Mouse (Mus musculus): ENCODE results near the gene Myo9b. TPM values are rescaled to one million over a fixed set of nuclear protein-coding genes. Genes with fewer than 3 reads are reported as not detected.

The Myo9b gene
- polyA plus RNA-seq, 1 experiment from 2014 or later: 16.8 TPM

DNA sequence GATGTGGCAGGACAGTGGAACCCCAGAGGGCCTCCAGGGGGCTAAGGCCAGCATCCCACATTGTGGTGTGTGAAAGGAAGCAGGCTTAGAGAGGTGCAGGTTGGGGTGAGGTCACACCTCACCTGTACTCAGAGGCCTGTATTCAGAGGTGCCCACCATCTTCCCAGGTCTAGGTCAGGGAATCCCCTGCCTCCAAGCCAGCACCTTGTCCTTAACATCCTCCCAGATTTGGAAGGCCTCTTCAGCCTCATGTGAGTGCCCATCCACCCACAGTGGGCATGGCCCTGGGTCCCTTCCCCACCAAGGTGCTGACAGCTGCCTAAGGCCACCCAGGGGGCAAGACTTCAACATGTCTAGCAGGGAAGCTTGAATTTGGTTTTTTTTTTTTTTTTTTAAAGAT, 128.9 kb downstream of the Myo9b start:
- no peak for ATAC-seq (ENCODE audit: low FRiP score, low TSS enrichment)

DNA sequence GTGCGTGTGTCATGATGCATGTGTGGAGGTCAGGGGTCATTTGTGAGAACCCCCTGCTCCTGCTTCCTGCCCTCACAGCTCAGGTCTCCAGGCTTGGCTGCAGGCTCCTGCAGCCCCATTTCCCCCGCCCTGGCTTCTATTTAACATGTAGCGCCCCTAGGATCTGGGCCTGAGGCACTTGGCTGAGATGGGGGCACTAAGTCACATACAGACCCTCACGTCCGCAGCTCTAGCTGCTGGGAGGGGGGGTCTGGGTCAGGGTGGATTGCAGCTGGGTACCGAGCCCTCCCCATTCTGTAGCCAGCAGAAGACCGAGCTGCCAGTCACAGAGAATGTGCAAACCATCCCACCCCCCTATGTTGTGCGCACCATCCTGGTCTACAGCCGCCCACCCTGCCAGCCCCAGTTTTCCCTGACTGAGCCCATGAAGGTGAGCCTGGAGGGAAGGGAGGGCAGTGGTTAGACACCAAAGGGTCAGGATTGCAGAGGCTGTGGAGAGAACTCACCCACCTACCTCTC, 130.0 kb downstream of the Myo9b start:
- no peaks in the 10 kb centered on the region for H3K27me3 ChIP-seq (ENCODE audit: control insufficient read depth, insufficient read depth, low read length)
- H3K4me2 ChIP-seq (ENCODE audit: low read length): no peak overlapping the region
- H3K36me3 ChIP-seq (ENCODE audit: control insufficient read depth, insufficient read depth, low read length): peaks cover 20% of the 10 kb centered on the region
- no peak overlapping the region for H3K27ac ChIP-seq (replicated peaks; ENCODE audit: low read depth, low read length)
- DNase-seq (no peak), ATAC-seq (ENCODE audit: low FRiP score, low TSS enrichment) (no peak)
- no peaks in the 10 kb centered on the region for H3K9me3 ChIP-seq (ENCODE audit: control insufficient read depth, low read length)
- no peak overlapping the region for H3K4me3 ChIP-seq (replicated peaks; ENCODE audit: low read depth, low read length)
- WGBS: 88% methylated on average over 9 of the region's 9 CpGs
- H3K9ac ChIP-seq (replicated peaks; ENCODE audit: low read length): no peak overlapping the region
- H3K4me1 ChIP-seq (ENCODE audit: control insufficient read depth, insufficient read depth, low read length): peaks cover 15% of the 10 kb centered on the region

More for the DNA sequence above, 128.9 kb downstream of the Myo9b start:
- Histone ChIP-seq H3K27ac (replicated peaks; ENCODE audit: low read depth, low read length) (no peak overlapping the region), H3K9me3 (ENCODE audit: control insufficient read depth, low read length) (no peaks in the 10 kb centered on the region), H3K36me3 (ENCODE audit: control insufficient read depth, insufficient read depth, low read length) (peaks cover 20% of the 10 kb centered on the region), H3K4me1 (ENCODE audit: control insufficient read depth, insufficient read depth, low read length) (peaks cover 14% of the 10 kb centered on the region), H3K27me3 (ENCODE audit: control insufficient read depth, insufficient read depth, low read length) (no peaks in the 10 kb centered on the region), H3K4me2 (ENCODE audit: low read length) (no peak overlapping the region), H3K9ac (replicated peaks; ENCODE audit: low read length) (no peak overlapping the region), H3K4me3 (replicated peaks; ENCODE audit: low read depth, low read length) (no peak overlapping the region)
- no peak for DNase-seq

DNA sequence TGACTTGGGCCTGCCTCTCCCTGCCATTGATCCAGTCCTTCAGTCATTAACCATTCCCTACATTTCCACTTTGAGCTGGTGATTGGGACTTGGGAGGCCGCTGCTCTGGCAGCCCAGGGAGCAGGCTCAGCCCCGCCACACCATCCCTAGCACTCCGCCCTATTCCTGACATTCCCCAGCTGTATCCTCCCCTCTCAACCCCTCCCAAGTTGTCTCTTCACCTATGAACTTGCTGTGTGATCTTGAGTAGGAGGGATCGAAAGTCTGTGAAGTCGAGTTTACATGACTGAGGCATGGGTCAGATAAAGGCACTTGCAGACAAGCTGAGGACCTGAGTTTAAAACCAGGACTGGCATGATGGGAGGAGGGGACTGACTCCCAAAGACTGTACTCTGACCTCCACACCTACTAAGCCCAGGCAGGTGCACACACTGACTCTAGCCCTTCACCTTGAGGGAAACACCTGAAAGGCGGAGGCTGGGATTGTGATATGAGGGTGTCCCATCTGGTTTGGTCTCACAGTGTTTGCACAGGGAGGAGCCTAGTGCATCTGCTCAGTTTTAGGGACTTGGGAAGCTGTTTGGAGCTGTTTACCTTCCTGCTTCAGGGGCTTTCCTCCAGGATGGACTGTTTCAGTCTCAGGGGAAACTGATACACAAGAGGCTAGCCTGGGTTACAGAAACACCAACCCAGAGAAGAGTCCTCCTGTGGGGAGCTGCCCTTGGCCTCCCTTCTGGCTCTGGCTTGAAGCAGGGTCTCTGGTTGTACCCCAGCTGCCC, 130.8 kb downstream of the Myo9b start:
- Histone ChIP-seq H3K4me2 (ENCODE audit: low read length) (no peak overlapping the region), H3K4me1 (ENCODE audit: control insufficient read depth, insufficient read depth, low read length) (peaks cover 11% of the 10 kb centered on the region), H3K9me3 (ENCODE audit: control insufficient read depth, low read length) (no peaks in the 10 kb centered on the region), H3K9ac (replicated peaks; ENCODE audit: low read length) (no peak overlapping the region), H3K27ac (replicated peaks; ENCODE audit: low read depth, low read length) (no peak overlapping the region), H3K4me3 (replicated peaks; ENCODE audit: low read depth, low read length) (no peak overlapping the region), H3K36me3 (ENCODE audit: control insufficient read depth, insufficient read depth, low read length) (peaks cover 18% of the 10 kb centered on the region), H3K27me3 (ENCODE audit: control insufficient read depth, insufficient read depth, low read length) (no peaks in the 10 kb centered on the region)
- 90% methylated on average over 6 of the region's 6 CpGs for WGBS
- ATAC-seq (ENCODE audit: low FRiP score, low TSS enrichment): no peak
- DNase-seq: no peak

DNA sequence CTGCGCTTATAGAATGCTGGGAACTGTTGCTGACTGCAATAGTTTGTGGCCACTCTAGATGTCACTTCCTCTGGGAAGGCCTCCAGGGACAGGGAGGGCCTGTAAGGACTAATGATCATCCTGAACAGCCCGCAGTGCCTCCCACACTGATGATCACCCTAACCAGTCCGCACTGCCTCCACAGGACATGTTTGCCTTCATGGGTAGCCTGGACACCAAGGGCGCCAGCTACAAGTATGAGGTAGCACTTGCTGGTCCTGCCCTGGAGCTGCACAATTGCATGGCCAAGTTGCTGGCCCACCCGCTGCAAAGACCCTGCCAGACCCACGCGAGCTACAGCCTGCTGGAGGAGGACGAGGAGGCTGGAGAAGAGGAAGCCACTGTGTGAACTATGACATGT, 131.5 kb downstream of the Myo9b start:
- 91% methylated on average over 8 of the region's 8 CpGs for WGBS
- Histone ChIP-seq H3K9ac (replicated peaks; ENCODE audit: low read length) (no peak overlapping the region), H3K4me3 (replicated peaks; ENCODE audit: low read depth, low read length) (no peak overlapping the region), H3K4me1 (ENCODE audit: control insufficient read depth, insufficient read depth, low read length) (peaks cover 11% of the 10 kb centered on the region), H3K27me3 (ENCODE audit: control insufficient read depth, insufficient read depth, low read length) (no peaks in the 10 kb centered on the region), H3K27ac (replicated peaks; ENCODE audit: low read depth, low read length) (no peak overlapping the region), H3K9me3 (ENCODE audit: control insufficient read depth, low read length) (no peaks in the 10 kb centered on the region), H3K4me2 (ENCODE audit: low read length) (no peak overlapping the region), H3K36me3 (ENCODE audit: control insufficient read depth, insufficient read depth, low read length) (peaks cover 13% of the 10 kb centered on the region; the same call in 1 of the 2 replicates)
- DNase-seq: no peak
- no peak for ATAC-seq (ENCODE audit: low FRiP score, low TSS enrichment)

DNA sequence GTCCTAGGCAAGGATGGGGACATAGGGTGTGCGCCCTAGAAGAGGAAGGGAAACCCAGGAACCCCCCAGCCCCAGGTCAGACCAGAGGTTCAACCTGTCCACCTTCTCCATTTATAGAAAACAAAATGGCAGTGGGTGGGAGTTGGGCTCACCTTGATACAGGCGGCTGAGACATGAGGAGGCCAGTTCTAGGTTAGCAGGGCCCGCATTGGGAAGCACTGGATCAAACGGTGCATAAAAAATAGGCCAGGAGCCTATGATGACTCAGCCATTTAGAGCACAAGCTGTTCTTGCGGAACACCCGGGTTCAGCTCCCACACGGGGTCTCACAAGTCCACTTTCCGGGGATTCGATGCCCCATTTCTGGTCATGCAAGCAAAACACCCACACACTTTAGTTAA, 132.4 kb downstream of the Myo9b start:
- Histone ChIP-seq H3K9me3 (ENCODE audit: control insufficient read depth, low read length) (no peaks in the 10 kb centered on the region), H3K4me1 (ENCODE audit: control insufficient read depth, insufficient read depth, low read length) (peaks cover 11% of the 10 kb centered on the region), H3K4me2 (ENCODE audit: low read length) (peak overlapping the region; percentile 90; the same call in 1 of the 2 replicates), H3K9ac (replicated peaks; ENCODE audit: low read length) (no peak overlapping the region), H3K36me3 (ENCODE audit: control insufficient read depth, insufficient read depth, low read length) (0 out of 2 replicates have a peak, but pooled peaks cover 6% of the 10 kb centered on the region), H3K27me3 (ENCODE audit: control insufficient read depth, insufficient read depth, low read length) (no peaks in the 10 kb centered on the region), H3K27ac (replicated peaks; ENCODE audit: low read depth, low read length) (no peak overlapping the region), H3K4me3 (replicated peaks; ENCODE audit: low read depth, low read length) (no peak overlapping the region)
- no peak for DNase-seq
- no peak for ATAC-seq (ENCODE audit: low FRiP score, low TSS enrichment)
- 89% methylated on average over 9 of the region's 9 CpGs for WGBS

DNA sequence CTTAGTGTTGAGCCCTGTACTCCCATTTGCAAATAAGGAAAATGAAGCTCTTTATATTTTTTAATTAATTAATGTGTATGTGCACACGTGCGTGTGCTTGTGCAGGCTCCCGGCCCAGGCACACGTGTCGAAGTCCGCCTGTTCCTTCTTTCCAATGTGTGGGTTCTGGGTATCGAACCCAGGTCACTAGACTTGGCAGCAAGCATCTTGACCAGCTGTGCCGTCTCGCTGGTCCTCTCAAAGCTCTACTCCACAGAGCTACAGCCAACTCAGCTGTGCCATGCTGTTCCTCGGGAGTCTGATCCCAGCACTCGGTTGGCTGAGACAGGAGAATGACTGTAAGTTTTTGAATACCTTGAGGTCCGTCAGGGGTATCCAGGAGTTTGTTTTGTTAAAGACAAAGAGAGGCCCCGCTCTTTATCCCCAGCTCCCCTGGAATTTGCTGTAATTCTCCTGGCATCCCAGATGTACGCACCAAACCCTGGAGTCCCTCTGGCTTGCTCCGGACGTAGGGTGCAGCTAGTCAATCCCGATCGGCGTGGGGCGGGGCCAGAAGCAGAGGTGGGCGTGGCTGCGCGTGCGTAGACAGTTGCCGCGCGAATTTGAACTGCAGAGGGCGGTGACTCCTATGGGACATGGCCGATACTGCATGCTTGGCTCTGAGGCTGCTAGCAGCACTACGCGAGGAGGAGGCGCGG, 133.0 kb downstream of the Myo9b start, which contains the start of gene Ankle1:
Gene Ankle1, plus strand, starts transcription at position 610 of the 698 bp plus-strand sequence.
- WGBS: 16% methylated on average over 33 of the region's 33 CpGs
- peak; percentile 83 for ATAC-seq (ENCODE audit: low FRiP score, low TSS enrichment)
- DNase-seq: peak; percentile 95
- H3K4me3 ChIP-seq (replicated peaks; ENCODE audit: low read depth, low read length): peak within 1 kb of the TSS; percentile 41
- H3K27ac ChIP-seq (replicated peaks; ENCODE audit: low read depth, low read length): no peak within 1 kb of the TSS; the same call in 1 of the 2 replicates
- 0 out of 2 replicates have a peak, but pooled peaks cover 6% of the 10 kb centered on the region for H3K36me3 ChIP-seq (ENCODE audit: control insufficient read depth, insufficient read depth, low read length)
- H3K4me2 ChIP-seq (ENCODE audit: low read length): peak within 1 kb of the TSS; percentile 90
- no peaks in the 10 kb centered on the region for H3K9me3 ChIP-seq (ENCODE audit: control insufficient read depth, low read length)
- H3K9ac ChIP-seq (replicated peaks; ENCODE audit: low read length): peak within 1 kb of the TSS; percentile 46
- no peaks in the 10 kb centered on the region for H3K27me3 ChIP-seq (ENCODE audit: control insufficient read depth, insufficient read depth, low read length)
- peaks cover 11% of the 10 kb centered on the region for H3K4me1 ChIP-seq (ENCODE audit: control insufficient read depth, insufficient read depth, low read length)

DNA sequence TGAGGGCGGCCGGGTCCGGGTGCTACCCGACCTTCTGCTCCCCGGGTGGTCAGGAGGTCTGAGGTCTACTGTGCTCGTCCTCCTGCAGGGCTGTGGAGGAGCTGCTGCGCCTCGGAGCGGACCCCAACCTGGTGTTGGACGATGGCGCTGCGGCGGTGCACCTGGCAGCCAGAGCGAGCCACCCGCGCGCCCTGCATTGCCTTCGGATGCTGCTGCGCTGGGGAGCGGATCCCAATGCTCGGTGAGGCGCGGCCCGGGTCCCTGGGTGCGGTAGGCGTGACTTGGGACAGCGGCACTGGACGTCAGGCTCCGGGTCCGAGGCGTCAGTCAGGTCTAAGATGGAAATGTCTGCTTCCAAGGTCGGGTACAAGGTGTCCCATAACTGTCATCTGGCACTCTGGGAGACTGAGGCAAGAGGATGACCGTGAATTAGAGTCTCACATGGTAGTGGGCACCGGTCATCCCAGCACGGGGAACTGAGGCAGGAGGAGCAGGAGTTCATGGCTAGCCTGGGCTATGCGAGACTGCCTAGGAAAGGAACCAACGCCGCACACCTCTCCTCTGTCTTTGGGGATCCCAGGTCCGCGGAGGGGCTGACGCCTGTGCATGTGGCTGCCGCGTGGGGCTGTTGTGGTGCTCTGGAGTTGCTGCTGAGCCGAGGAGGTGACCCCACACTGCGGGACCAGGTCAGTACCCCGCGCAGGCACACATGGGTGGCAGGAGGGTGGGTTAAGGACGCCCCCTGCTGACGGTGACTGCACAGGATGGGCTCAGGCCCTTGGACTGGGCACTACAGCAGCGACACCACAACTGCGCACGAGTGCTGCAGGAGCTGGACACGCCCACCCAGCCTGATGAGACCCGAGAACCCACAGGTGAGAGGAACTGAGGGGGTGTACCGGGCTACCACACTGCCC, 133.8 kb downstream of the Myo9b start:
- peak; percentile 59 for ATAC-seq (ENCODE audit: low FRiP score, low TSS enrichment)
- H3K36me3 ChIP-seq (ENCODE audit: control insufficient read depth, insufficient read depth, low read length): 0 out of 2 replicates have a peak, but pooled peaks cover 3% of the 10 kb centered on the region
- peak overlapping the region; percentile 41 for H3K4me3 ChIP-seq (replicated peaks; ENCODE audit: low read depth, low read length)
- DNase-seq: peak; percentile 52
- no peaks in the 10 kb centered on the region for H3K27me3 ChIP-seq (ENCODE audit: control insufficient read depth, insufficient read depth, low read length)
- peak overlapping the region; percentile 90 for H3K4me2 ChIP-seq (ENCODE audit: low read length)
- under 1% methylated on average over 55 of the region's 55 CpGs for WGBS
- peaks cover 11% of the 10 kb centered on the region for H3K4me1 ChIP-seq (ENCODE audit: control insufficient read depth, insufficient read depth, low read length)
- H3K9me3 ChIP-seq (ENCODE audit: control insufficient read depth, low read length): no peaks in the 10 kb centered on the region
- H3K27ac ChIP-seq (replicated peaks; ENCODE audit: low read depth, low read length): no peak overlapping the region
- H3K9ac ChIP-seq (replicated peaks; ENCODE audit: low read length): peak overlapping the region; percentile 46; the same call in 1 of the 2 replicates

DNA sequence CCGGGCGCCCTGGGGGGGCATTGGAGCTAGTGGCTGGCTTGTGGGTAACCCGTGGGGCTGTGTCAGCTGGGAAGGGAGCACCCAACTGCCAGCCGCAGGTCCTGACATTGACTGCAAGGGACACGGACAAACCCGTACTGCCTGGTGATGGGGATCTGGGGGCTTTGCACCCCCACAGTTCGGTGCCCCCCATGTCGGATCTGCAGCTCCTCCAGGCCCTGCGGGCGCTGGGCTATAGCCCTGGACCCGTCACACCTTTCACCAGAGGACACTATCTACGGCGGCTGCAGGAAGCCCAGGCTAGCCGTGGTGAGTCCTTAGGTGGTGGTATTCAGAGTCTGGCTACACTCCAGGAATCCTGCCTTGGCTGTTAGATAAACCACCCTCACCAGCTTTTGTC, 134.9 kb downstream of the Myo9b start:
- no peak for DNase-seq
- ATAC-seq (ENCODE audit: low FRiP score, low TSS enrichment): no peak

More for the DNA sequence above, 134.9 kb downstream of the Myo9b start:
- Histone ChIP-seq H3K27ac (replicated peaks; ENCODE audit: low read depth, low read length) (no peak overlapping the region), H3K9me3 (ENCODE audit: control insufficient read depth, low read length) (no peaks in the 10 kb centered on the region), H3K4me1 (ENCODE audit: control insufficient read depth, insufficient read depth, low read length) (peaks cover 11% of the 10 kb centered on the region), H3K27me3 (ENCODE audit: control insufficient read depth, insufficient read depth, low read length) (no peaks in the 10 kb centered on the region), H3K4me2 (ENCODE audit: low read length) (no peak overlapping the region), H3K36me3 (ENCODE audit: control insufficient read depth, insufficient read depth, low read length) (0 out of 2 replicates have a peak, but pooled peaks cover 3% of the 10 kb centered on the region), H3K9ac (replicated peaks; ENCODE audit: low read length) (no peak overlapping the region), H3K4me3 (replicated peaks; ENCODE audit: low read depth, low read length) (no peak overlapping the region)
- WGBS: 95% methylated on average over 14 of the region's 14 CpGs

Data from midbrain, embryonic 14.5 days (tissue).